Mouse (Mus musculus) spleen, postnatal 36 days (tissue): ENCODE results near the gene Ypel1.

Source experiments
- DNase-seq, 2 experiments: peaks; one replicate each; pipeline ENCODE4 v3.0.0; 2022; ENCODE audit warnings: low spot score in 2 of 2, mixed read lengths in 1 of 2

Ypel1 gene

DNA sequence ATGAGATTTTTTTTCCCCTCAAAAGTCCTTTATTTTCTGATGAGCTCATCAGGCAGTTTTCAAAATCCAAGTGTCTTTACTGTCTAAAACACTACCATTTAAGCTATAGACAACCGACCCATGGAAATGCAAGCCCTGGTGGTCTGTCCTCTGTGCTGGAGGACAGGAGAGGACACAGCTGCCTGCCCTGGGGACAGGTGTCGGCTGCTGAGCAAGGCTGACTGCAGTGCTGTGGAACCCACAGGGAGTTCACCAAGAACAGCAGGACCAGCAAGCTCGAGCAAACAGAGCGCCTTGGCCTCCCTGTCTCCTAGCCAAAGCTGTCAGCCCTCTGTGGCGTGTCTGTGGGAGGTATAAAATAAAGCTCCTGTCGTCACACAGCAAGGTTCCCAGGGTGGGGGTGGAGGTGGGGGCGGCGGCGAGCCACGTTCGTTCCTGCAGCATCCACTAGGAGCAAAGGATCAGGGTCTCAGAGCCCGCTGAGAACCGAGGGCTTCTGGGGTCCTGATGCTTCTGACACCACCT is 17.2 kb downstream of the Ypel1 start:
- no peak for DNase-seq

DNA sequence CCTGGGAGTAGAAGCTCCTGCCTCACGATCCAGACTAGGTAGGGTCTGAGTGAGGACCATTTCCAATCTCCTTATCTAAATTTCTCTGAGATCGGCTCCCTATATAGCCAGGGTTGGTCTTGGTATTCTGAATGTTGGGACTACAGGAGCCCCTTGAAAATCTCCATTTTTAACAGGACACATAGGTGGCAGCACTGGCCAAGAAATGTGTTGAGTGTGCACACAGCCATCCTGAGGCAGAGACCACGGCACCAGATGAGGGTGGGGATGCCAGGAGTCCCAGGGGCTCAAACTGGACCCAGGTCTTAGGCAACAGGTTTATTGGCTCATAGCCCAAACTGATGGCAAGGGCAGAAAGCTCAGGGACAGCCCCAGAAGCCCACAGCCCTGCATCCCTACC is 18.9 kb downstream of the Ypel1 start:
- no peak for DNase-seq

DNA sequence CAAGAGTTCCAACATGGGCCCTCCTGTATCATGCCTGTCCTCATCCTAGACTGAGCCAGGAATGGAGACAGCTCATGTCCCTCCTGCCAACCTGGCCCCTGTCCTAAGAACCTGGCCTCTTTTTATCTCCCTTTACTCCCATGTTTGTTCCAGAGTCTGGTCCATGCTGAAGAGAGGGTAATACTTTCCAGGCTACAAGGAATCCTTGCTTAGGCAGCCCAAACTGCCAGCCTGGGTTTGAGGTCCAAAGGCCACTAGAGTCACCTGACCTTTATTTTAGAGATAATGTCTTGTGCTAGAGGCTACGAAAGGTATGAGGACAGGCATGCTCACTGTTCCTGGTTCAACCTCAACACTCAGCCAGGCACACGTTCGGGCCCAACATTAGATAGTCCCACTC is 27.4 kb downstream of the Ypel1 start:
- no peak for DNase-seq

DNA sequence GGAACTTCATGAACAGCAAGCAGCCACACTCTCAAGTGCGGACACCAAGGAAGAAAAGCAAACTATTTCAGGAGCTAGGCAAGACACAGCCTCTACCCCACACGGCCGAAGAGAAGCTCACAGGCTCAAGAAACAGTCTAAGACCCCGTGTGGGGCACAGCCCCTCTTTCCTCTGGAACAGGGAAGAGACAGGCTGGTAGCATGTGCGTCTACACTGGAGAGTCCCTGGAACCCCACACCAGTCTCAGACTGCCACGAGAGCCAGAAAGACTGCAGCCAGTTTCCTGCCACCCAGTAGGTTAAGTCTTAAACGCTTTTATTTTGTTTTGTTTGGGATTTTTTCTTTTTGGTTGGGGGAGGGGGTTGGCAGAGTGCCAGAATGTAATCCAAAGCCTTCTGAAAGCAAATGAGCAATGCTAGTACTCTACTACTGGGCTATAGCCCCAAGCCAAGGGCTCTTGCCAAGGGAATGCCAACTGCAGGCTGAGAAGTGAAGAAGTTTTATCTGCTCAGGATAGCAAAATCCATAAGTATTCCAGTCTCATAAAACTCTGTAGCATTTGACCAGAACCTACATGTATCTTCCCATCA is 33.2 kb downstream of the Ypel1 start:
- DNase-seq: no peak

DNA sequence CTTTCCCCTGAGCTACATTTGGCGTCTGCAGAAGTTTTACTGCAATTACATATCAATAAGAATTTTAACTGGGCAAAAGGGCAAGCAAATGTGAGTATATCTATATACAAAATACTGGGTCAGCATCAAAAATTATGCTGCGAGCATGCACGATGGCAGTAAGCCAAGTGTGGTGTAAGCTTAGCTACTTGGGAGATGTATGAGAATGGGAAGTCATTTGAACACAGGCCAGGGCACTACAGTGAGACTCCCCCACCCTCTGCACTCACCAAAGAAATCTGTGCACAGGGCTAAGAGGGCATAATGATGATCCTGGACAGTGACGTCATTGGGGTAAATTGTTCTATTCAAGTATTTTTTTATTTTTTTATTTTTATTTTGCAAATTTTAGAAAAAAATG is 35.1 kb downstream of the Ypel1 start:
- no peak for DNase-seq

DNA sequence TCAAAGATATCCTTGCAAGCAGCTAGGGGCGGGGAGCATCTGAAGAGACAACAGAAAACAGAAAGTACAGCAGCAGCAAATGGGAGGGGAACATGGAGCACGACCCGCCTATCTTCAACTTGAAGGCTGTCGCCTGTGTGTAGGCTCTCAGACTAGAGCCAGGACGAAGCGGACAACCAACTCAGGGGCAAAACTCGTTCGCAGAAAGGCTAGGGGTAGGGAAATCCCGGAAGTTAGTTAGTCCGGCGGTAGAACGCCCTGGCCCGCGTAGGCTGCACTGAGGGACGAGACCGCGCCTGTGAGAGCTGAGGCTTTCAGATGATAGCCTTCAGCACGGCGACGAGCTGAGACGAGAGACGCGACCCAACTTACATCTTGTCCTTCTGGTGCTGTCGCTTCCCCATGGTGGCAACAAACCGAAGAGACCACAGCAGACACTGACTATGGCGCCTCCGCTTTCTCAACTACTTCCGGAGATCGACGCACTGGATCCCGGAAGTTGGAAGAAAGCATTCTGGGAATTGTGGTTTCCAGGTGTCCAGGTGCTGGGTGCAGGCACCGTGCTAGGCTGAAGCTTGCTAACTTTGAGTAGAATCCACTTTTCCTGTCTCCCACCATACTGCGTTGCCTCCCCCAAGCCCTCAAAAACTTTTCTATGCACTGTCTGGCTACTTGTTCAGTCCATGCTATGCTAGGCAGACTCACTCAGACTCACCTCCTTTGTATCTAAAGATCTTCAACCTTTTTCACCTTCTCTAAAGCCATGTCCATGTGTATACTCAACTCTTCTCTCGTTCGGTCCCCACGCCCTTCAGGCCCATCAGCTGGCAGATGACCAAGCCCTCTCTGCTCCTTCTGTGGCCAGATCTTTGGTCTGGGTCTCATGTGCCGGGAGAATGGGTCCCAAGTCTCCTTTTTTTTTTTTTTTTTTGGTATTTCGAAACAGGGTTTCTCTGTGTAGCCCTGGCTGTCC is 41.6 kb downstream of the Ypel1 start, which contains the start of gene Ppil2:
Gene Ppil2, minus strand, starts transcription at position 487 of the 973 bp plus-strand sequence.
- DNase-seq: peak; percentile 78 to 84

DNA sequence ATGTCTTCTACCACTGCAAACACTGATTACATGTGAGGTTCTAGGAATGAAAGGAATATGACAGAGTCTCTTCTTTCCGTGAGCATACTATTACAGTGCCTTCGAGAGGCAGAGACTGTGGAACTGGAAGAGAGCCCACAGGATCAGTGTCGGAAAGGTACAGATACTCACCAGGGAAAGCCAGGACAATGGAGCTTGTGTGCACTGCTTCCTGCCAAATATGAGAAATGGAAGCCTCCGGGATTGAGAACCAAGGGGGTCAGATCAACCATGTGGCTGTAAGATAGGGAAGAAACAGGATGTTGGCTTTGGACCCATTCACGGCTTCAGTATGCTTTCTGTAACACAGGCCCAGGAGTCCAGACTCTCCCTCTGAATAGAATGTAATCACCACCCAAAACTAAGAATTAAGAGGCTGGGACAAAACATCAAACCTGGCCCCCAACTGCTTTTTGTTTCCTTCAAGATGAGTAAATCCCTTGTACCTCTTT is 47.9 kb downstream of the Ypel1 start:
- DNase-seq: no peak

DNA sequence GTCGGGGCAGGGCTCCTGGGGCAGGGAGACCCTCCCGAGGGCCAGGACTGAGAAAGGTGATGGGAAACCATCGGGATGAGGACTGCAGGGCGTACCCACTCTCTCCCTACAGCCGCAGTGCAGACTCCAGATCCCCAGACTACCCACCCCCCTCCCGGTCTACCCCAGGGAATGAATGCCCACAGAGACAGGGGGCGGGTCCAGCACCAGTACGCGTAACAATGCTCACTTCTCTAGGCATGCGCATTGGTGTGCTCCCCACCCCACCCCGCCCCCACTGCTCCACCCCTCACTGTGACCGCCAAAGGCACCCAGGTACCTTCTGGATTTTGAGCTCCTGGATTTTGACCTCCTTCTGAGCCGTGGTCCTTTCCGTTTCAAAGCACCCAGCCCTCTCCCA is 52.1 kb downstream of the Ypel1 start:
- no peak for DNase-seq

DNA sequence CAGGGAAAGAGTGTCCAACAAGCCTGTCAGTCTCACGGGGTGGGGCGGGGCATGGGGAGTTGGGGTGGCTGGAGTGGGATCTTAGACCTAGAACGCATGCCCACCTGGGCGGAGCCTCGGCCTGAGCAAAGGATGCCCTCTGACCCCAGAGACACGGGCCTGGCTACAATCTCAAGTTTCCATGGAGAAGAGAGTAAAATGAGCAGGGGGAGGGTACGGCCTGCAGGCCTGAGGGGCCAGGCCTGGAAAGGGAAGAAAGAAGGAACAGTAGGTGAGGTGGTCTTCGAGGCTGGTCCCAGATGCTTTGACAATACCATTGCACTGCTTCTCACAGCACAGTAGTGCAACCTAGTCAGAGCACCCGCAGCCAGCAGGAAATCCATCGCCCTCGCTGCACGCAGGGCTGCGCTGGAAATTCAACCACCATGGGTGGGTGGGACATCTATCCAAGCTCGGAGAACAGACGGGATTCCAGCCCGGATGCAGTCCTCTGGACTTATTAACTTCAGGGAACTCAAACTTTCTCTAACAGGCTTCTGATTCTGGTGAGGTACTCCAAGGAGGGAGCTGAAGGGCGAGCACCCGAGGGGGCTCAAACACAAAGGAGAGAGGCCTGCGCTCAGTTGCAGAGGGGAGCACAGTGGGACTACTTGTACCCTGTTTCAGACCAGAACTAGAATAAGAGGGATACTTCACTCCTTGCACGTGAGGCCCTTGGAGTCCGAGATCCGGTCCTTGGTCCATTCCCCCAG is 54.8 kb downstream of the Ypel1 start:
- DNase-seq: no peak

DNA sequence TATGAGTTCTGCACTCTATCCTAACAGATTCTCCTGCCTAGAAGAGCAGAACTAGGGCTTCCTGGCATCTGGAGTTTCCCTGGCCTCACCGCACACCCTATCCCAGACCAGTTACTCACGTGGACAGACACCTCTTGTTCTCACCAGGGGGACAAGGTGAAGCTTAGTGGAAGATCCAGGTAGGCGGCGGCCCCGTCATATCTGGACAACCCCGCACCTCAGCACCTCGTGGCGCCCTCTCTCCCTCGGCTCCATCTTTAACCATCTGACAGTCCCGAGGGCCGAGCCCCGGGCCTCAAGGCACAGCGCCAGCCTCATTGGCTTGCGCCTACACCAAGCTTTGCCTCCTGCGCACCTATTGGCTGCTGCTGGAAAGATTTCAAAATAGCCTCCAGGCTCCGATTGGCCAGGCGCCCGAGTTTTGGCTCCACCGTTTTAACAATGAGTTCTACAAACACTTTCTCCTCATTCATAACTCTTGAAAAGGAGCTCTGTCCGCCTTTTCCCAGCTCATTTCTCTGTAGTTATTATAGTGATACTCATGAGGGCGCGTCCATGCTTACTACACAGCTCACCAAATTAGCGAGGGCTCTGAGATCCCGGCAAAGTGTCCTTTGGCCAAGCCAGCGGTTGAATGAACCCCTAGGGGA is 55.5 kb downstream of the Ypel1 start, which contains the start of gene 2610318N02Rik:
Gene 2610318N02Rik, minus strand, starts transcription at position 297 of the 650 bp plus-strand sequence.
- DNase-seq: peak; percentile 77 to 82

DNA sequence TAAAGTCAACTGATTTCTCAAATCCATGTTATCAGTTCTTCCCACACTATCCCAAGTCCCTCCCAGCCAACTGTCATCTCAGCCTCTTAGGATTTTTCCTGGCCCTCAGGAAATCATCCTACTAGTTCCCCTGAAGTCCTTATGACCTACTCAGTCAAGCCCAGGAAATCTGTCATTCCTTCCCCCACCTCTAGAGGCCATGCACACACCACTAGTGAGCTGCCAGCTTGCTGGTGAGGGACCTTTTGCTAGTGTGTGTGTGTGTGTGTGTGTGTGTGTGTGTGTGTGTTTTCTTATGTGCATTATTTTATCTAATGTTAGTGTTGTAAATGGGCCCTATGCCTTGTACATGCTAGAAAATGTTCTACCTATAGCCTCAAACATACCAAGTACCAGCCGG is 57.8 kb downstream of the Ypel1 start:
- peak; percentile 42 to 65 for DNase-seq

DNA sequence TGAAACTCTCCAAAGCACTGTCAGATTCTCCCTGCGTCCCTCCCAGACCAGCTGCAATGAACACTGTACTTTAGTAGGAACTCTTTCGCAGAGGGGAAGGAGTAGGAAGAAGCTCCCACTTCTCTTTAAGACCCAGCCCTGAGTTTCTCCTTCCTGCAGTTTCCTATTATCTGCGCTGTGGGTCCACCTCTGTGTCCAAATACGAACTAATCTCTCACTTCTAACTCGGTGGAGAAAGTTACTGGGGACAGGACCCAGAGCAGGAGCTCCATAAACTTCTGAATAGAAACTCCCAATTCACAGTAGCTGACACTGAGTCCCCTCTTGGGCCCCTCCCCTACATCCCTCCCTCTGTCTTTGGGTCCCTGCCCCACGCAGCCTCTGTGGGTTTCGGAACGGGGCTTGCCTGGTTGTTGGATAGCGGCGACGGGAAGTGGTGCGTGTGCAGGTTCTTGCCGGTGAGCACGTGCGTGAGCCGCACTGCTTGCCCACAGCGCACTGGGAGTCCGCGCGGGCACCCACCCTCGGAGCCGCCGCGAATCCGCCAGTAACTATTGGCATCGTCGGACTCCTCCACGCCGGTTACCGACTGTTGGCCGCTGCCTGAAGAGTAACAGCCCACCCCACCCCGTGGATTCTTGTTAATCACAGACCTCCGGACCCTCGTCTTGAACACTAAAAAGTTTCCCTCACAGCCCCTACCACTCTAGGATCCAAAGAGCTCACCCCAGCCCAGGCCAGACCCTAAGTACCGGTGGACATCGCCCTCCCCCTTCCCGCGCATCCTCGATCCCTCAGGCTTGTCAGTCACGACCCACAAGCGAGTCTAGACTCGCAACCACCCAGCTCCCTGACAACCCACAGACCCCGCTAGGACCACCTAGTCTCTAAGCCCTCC is 61.9 kb downstream of the Ypel1 start:
- DNase-seq: peak in 1 of 2 experiments; percentile 29

DNA sequence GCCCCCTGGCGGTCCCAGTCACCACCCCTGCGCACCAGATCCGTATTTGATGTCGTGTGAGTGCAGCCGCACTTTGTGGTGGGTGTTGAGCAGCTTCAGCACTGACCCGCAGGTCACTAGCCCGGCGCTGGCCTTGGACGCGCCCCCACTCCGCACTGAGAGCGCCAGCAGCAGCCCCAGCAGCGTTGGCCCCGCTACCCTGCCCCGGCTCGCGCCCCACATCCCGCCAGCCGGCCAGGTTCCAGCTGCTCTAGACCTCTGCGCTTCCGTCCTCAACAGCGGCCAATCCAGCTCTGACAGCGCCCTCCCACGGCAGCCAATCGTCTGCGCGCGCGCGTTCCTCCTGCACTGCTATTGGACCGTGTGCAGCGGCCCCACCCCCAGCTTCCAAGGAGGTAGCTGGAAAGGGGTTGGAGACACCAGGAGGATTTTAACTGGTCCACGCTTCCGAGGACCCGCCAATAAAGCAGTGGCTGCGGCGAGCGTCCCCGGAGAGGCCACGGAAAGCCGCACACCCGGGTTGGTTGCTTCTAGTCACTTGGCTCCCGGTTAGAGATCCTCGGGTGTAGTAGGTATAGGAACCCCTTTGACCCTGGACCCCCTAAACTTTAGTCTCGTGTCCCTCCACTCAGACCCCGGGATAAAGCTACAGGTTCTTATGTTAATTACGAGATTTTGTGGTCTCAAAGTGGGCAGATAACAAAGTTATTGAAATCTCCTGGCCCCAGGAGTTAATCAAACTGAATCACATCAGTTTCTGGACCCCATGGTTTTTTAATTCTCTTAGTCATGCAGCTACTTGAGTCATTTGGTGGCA is 62.8 kb downstream of the Ypel1 start, which contains the start of gene Sdf2l1:
Gene Sdf2l1, minus strand, starts transcription at position 295 of the 817 bp plus-strand sequence.
- DNase-seq: peak; percentile 92 to 93

DNA sequence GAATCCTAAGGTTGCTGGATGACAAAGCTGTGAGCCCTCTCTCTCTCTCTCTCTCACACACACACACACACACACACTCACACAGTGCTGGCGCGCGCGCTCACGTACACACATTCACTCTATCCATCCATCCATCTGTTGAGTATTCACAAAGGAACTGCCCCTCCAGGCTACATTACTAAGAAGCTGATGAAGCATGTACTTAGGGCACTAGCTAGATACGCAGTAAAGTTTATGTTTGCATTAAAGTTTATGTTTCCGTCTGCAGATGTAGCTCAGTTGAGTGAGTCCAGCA is 63.4 kb downstream of the Ypel1 start:
- DNase-seq: no peak
